Mouse (Mus musculus): ENCODE results near the gene 4933415A04Rik. TPM values are rescaled to one million over a fixed set of nuclear protein-coding genes. Genes with fewer than 3 reads are reported as not detected.

Gene 4933415A04Rik
- polyA plus RNA-seq (2017; shearing (Covaris generic)) = not detected

DNA sequence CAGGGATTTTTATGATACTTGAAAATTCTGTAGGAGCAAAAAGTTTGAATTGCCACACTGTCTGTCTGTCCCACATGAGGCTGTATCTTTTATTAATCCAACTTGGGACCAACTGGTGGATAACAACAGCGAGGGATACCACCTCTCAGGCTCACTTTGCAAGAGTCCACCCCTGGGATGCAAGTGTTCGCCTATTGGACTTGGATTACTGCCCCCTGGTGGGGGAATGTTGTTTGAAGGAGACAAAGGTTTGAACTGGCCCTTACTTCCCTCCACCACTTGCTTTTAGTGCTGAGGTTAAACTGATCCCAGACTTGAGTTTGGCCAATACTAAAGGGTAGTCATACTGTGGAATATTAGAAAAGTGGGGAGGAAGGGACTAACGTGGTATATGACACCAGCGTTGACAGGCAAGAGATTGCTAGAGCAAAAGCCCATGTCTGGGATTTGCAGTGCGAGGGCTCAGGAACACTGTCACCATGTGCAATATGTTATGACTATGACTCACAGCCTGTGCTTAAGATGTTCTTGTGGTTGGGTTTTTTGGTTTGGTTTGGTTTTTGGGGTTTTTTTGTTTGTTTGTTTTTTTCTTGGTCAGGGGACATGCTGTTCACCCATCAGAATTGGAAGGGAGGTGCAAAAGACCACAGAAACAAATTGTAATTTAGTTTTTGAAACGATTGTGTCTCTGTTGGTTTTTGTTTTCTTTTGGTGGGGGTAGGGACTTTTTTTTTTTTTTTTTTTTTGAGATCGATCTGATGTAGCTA lies at the start of gene 4933415A04Rik:
Gene 4933415A04Rik (plus strand): TSS at position 717 of the 767 bp plus-strand sequence.

DNA sequence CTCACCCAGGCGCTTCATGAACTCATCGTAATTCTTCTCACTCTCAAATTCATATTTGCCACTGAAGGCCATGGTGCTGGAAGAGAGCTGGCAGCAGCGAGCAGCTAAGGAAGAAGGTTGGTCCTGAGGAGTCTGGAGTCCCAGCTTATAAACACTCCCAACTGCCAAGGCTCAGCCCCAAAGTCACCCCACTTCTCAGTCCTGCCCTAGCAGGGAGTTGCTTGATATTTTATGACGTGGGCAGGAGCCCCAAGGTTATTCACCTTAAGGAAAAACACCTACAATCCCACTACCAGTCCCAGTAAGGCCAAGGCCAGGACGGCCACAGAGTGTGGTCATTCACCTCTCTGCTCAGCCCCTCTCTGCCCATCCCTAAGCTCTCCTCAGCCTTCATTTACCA lies 14.6 kb downstream of the 4933415A04Rik start, which contains the start of gene Fabp6:
Gene Fabp6 (minus strand): TSS at position 101 of the 400 bp plus-strand sequence.

Other genes with a start within 250 kb of the 4933415A04Rik start
- 100 to 1,000 TPM in 1 of 2 experiments, 10 to 100 TPM in 1; 97.7 to 152 TPM for gene Pttg1, start 160.8 kb upstream of the 4933415A04Rik start, polyA plus RNA-seq (2017; shearing (Covaris generic))
- gene Slu7, start 153.3 kb upstream of the 4933415A04Rik start, polyA plus RNA-seq (2017; shearing (Covaris generic)) = 10 to 100 TPM; 87.9 to 90.0 TPM
- gene C1qtnf2, start 112.8 kb upstream of the 4933415A04Rik start, polyA plus RNA-seq (2017; shearing (Covaris generic)) = not detected
- gene Ccnjl, start 58.3 kb upstream of the 4933415A04Rik start, polyA plus RNA-seq (2017; shearing (Covaris generic)) = under 1 TPM; 0.41 to 0.51 TPM
- gene Fabp6, start 14.5 kb downstream of the 4933415A04Rik start, polyA plus RNA-seq (2017; shearing (Covaris generic)) = not detected
- 10 to 100 TPM; 57.6 to 65.0 TPM for gene Pwwp2a, start 95.0 kb downstream of the 4933415A04Rik start, polyA plus RNA-seq (2017; shearing (Covaris generic))
- 10 to 100 TPM; 65.5 to 78.2 TPM for gene Ttc1, start 161.0 kb downstream of the 4933415A04Rik start, polyA plus RNA-seq (2017; shearing (Covaris generic))

Data from activated CD4-positive, CD25-positive, alpha-beta regulatory T cell (primary cell).